Mouse (Mus musculus): ENCODE measurements at regions not wholly inside any gene's neighbourhood (a gene's known extent, or its start where the extent isn't known, plus 50 kb on each side); places are given as distances from the start of the nearest gene placed in this dataset.

DNA sequence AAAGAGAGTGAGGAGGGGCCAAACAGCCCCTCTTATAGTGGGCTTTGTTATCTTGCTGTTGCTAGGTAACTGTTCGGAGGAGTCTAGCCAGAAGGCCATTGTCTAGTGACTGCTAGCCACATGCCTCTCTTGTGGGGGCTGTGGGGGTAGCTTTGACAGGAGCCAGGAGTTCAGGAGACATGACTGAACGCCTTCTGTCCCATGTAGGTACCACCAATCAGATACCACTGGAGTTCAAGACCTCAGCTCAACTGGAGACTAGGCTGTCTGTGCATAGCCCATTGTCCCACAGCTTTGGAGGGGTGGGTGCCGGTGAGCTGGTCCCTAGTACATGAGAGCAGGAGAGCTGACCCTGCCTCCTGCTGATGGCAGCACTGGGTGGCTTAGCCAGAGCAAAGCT is 82.4 kb upstream of the Unc93a2 start:
- no peak for DNase-seq (ENCODE audit: low spot score in 2 of 2)

DNA sequence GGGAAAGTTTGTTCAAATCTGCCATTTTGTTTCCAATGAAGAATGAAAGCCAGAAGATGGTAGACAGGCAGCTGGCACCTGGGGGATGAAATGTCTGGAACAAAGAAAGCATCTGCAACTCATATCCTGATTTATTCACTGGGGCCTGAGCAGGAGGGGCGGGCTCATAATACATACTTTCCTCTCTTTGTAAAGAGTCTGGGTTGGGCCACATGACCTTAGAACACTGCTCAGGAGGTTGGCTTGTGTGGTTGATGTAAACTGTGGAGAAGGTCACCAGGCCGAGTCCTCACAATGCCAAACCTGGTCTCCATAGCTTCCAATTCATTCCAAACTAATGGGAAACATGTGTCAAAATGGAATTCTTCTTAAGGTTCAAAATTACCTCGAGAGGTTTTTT is 79.6 kb upstream of the Unc93a2 start:
- no peak for DNase-seq (ENCODE audit: low spot score in 2 of 2)

DNA sequence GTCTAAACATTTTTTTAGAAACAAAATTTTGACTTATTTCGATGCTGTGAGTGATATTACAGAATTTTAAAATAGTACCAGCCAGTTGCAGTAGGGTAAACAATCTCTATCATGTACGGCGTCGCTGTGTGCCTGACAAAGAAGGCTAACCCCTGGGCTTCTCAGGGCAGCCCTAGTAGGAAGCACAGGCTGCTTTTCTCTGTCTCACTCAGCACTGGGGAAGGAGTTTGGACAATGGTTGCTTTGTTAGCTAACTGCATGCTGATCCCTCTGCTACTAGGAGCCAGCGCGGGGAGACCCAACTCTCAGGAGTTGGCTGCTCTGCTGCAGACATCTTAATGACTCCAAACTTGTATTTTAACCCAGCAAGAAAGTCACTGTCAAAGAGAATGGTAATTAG is 75.9 kb upstream of the Unc93a2 start:
- DNase-seq (ENCODE audit: low spot score in 2 of 2) = no peak

DNA sequence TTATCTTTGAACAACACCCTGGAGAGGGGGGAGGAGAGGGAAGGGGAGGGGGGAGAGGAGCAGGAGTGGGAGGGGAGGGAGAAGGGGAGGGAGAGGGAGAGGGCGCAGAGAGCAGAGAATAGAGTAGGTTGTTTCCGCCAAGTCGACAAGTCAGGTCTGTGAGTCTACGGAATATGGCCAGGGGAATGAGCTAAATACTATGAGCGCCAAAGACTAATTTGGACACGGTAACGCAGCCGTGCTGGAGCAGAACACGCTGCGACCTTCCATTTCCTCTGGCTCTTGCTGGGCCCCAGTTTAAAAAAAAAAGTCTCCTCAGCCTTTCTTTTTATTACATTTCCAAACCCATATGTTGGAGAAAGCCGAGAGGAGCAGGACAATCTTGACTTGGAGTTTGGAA is 71.7 kb upstream of the Unc93a2 start:
- no peak for DNase-seq (ENCODE audit: low spot score in 2 of 2)

DNA sequence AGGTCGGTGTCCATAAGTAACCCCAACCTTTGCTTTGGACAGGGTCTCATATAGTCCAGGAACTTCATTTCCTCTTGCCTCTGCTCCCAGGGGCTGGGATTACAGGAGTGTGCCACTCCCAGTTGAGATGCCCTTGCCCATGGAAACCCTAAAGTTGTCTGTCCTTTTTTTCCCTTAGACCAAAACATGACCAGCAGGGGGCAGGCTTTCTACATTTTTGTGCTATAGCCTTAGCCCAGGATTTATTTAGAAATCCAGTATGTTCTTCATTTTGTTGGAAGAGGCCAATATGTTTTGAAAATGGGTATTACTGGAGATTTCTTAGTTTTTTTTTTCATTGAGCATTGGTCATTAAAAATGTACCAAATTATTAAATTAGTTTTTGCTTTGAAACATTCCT is 58.6 kb upstream of the Unc93a2 start:
- DNase-seq (ENCODE audit: low spot score in 2 of 2) = peak; percentile 8 to 50

DNA sequence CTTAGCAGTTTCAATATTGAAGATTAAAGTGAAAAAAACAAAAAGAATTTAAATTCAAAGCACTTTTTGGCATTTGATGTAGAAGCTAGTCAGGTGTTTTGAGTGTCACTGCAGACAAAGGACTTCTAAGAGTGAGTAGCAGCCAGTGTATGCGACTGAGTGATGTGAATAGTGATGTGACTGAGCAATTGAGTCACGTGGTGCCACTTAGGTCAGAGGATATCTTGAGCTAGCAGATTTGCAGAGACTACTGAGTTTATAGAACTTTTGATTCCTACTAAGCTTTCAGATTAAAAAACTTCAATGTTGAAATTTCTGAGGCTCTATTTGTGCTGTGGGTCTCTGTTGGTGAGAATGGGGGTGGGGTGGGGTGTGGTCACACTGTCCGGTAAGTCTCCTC is 49.8 kb upstream of the Unc93a2 start:
- no peak for DNase-seq (ENCODE audit: low spot score in 2 of 2)
